Mouse (Mus musculus) erythroblast, embryonic 14.5 days (primary cell): Measurements from ENCODE around the gene Urb2. TPM values are rescaled to one million over a fixed set of nuclear protein-coding genes. Genes with fewer than 3 reads are reported as not detected.

Experiments used
- H3K27me3 ChIP-seq: 2 replicates; pipeline ENCODE4 v1.6.1; 2012; ENCODE audit warnings: inconsistent platforms; ENCODE audit not compliant: control insufficient read depth
- H3K36me3 ChIP-seq: 2 replicates; pipeline ENCODE4 v1.6.1; 2012; ENCODE audit warnings: mild to moderate bottlenecking, inconsistent platforms; ENCODE audit not compliant: control insufficient read depth
- H3K4me1 ChIP-seq: 2 replicates; pipeline ENCODE4 v1.6.1; 2012; ENCODE audit warnings: inconsistent platforms; ENCODE audit not compliant: control insufficient read depth
- H3K4me3 ChIP-seq: replicated peaks from 2 replicates; pipeline ENCODE3; 2012; ENCODE audit warnings: moderate library complexity, mild to moderate bottlenecking, inconsistent platforms
- H3K9me3 ChIP-seq: 2 replicates; pipeline ENCODE4 v1.6.1; 2012; ENCODE audit warnings: low read length, inconsistent platforms, mixed read lengths; ENCODE audit not compliant: control insufficient read depth
- GATA1 ChIP-seq: IDR thresholded peaks from 2 replicates; pipeline ENCODE4 v1.6.1; 2012; ENCODE audit warnings: low read length, inconsistent platforms, mixed read lengths
- TAL1 ChIP-seq: IDR thresholded peaks from 3 replicates; pipeline ENCODE4 v1.6.1; 2012; ENCODE audit warnings: low read length, inconsistent platforms, mixed read lengths
- polyA plus RNA-seq: library from polyadenylated mRNA; stranded (reverse); fragments of >175 nt; gene quantifications from 2 replicates; pipeline ENCODE4 v1.2.3, GENCODE M21; 2012

The Urb2 gene
- polyA plus RNA-seq, 1 experiment: 0.09 TPM

DNA sequence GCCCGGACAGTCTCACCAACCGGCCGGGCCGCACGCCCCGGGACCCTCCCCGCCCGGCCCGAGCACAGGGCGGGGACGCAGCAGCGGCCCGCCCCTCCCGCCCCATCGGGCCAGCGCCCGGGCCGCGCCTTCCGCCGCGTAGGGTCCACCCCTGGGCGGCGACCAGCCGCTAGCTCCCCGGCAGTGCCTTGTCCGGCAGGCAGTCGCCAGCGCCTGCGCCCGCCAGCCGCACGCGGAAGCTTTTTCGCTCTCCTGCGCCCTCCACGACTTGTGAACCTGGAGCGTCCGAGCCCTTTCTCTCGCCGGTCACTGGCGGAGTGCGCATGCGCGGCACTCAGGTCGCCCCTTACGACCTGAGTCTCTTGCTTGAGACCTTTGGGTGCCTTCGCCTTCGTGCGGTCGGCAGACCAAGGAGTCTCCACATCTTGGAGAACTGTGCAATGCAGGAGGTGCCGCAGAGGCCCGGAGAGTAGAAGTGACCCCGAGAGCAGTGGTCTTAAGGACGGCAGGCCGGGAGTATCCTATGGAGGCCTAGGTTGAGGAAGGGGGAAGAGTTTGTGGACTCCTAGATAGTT, 38.4 kb upstream of the Urb2 start, which contains the start of gene Abcb10:
Gene Abcb10 (minus strand): TSS at position 297 of the 575 bp plus-strand sequence.
- H3K4me3 ChIP-seq: peak within 1 kb of the TSS; percentile 74
- TF ChIP-seq GATA1 (no peak), TAL1 (no peak)
- H3K36me3 ChIP-seq: peaks cover 78% of the 10 kb centered on the region
- H3K9me3 ChIP-seq: no peaks in the 10 kb centered on the region
- no peaks in the 10 kb centered on the region for H3K27me3 ChIP-seq
- H3K4me1 ChIP-seq: peaks cover 63% of the 10 kb centered on the region

DNA sequence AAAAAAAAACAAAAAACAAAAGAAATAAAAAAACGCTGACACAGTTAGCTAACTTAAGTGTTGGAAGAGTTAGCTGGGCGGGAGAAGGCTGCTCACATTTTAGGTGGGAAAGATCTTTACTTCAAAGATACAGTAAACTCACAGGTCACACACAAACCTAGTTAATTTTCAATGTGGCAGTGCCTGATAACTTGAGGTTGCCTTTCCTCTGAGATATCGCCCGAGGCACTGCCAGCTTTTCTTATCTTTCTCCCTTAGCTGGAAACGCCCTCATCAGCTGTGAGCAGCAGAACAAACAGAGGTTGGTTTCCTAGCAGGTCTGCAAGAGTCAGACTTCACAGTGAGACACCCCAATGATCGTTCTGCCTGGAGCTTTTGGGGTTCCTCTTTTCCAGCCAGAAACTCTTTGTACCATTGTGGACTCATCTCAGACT, 32.7 kb upstream of the Urb2 start:
- Histone ChIP-seq H3K4me1 (peaks cover 91% of the 10 kb centered on the region), H3K4me3 (peak overlapping the region; percentile 63)

DNA sequence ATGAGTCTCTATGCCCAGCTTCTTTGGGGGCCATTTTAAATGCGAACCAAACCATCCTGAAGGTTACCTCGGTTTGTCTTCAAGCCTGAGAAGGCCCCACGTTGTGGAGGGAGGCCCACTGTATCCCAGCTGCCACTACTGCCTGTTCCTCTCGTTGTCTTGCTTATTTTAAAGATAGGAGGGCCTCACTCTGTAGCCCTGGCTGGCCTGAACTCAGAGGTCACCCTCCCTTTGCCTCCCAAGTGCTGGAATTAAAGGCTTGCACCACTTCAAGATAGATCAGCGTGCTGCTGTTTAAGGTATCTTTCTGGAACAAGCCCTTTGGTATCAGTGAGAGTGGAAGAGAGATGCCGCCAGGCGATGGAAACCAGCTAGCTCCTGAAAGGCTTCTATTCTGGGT, 32.2 kb upstream of the Urb2 start:
- H3K9me3 ChIP-seq: no peaks in the 10 kb centered on the region
- H3K4me3 ChIP-seq: peak overlapping the region; percentile 63
- peaks cover 91% of the 10 kb centered on the region for H3K4me1 ChIP-seq
- peaks cover 67% of the 10 kb centered on the region for H3K36me3 ChIP-seq
- TF ChIP-seq GATA1 (no peak), TAL1 (no peak)
- H3K27me3 ChIP-seq: no peaks in the 10 kb centered on the region

More for the DNA sequence above, 32.7 kb upstream of the Urb2 start:
- Histone ChIP-seq H3K9me3 (no peaks in the 10 kb centered on the region), H3K27me3 (no peaks in the 10 kb centered on the region), H3K36me3 (peaks cover 64% of the 10 kb centered on the region)
- TF ChIP-seq GATA1 (peak; percentile 100), TAL1 (peak; percentile 95)

DNA sequence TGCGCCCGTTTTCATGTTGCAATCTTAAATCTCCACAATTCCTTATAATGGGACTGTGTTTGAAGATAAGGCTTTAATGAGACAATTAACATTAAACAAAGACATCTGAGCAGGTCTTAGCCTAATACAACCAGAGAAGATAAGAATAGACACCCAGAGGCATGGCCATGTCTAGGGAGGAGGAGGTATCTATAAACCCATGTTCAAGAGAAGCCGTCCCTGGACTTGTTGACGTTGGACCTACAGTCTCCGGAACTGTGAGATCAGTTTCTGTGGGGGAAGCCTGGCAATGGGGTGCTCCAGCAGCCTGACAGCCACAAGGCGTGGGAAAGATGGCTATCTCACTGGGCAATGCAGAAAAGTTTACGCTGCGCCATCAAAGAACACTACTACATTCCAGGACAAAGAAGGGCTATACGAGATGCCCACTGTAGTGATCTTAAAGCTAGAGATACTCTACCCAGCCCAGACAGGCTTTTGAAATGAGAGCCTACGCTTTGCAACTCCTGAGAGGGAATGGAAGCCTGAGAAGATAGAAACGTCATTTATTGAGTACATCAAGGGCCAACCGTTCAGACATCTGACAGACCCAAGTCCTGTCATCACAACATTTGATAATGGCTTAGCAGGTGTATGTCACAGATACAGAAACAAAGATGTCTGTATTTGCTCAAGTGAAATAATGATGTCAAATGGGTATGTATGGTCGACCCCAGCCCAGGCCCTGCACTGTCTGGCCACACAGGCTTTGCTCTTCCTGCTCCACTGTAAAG, 30.8 kb upstream of the Urb2 start:
- Histone ChIP-seq H3K27me3 (no peaks in the 10 kb centered on the region), H3K4me1 (peaks cover 85% of the 10 kb centered on the region), H3K4me3 (peak overlapping the region; percentile 63), H3K36me3 (peaks cover 73% of the 10 kb centered on the region), H3K9me3 (no peaks in the 10 kb centered on the region)
- TF ChIP-seq GATA1 (peak; percentile 58), TAL1 (peak; percentile 70)

DNA sequence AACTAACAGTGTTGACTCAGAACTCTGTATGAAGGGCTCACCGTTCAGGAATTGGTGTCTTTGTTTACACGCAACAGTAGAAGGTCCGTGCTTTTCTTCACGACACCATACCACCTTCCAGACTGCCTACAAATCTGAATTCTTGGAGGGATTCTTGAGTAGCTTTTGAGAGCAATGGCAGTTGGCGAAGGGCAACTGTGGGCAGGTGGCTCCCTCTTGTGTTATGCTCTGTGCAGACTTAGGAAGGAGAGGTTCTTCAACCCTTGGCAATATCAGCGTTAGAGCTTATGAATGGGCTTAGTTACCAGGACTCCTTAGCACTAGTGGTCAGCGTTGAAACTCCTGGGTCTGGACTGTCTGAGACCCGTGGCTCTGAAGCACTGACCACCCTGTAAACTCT, 28.7 kb upstream of the Urb2 start:
- TF ChIP-seq TAL1 (no peak), GATA1 (no peak)
- no peaks in the 10 kb centered on the region for H3K9me3 ChIP-seq
- H3K4me1 ChIP-seq: peaks cover 63% of the 10 kb centered on the region

DNA sequence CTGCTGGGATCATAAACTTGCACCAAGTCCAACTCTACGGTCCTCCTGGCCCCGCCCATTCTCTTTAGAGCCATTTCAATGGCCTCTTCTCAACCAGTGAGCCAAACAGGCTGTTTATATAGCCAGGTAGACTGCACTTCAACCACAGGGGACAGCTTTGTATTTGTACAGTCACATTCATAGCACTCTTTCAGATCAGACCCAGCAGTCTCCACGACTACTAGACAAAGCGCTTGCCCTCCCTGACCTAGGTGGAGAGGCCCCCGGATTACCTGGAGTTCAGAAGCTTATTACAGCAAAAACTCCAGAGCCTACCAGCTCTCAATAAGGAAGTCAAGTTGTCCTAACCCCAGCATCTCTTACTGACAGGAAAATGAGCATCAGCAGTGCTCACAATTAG, 27.7 kb upstream of the Urb2 start:
- Histone ChIP-seq H3K27me3 (no peaks in the 10 kb centered on the region), H3K4me1 (peaks cover 57% of the 10 kb centered on the region), H3K4me3 (no peak overlapping the region), H3K36me3 (peaks cover 82% of the 10 kb centered on the region), H3K9me3 (no peaks in the 10 kb centered on the region)
- TF ChIP-seq GATA1 (no peak), TAL1 (no peak)

More for the DNA sequence above, 28.7 kb upstream of the Urb2 start:
- Histone ChIP-seq H3K36me3 (peaks cover 76% of the 10 kb centered on the region), H3K4me3 (no peak overlapping the region), H3K27me3 (no peaks in the 10 kb centered on the region)

DNA sequence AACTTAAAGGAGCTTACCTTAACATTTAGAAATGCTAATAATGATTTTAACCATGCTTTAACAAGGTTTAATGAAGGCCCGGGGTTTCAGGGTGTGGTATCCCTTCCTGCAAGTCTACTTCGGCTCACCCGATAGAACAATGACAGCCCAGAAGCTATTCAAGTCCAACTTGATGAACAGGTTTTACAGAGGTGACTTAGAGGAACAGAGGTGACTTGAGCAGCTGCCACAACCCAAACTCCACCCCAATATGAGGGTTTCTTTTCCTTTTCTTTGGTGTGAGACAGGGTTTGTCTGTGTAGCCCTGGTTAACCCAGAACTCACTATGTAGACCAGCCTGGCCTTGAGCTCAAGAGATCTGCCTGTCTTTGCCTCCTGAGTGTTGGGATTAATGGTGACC, 27.3 kb upstream of the Urb2 start:
- no peaks in the 10 kb centered on the region for H3K27me3 ChIP-seq
- peaks cover 53% of the 10 kb centered on the region for H3K4me1 ChIP-seq
- H3K36me3 ChIP-seq: peaks cover 86% of the 10 kb centered on the region
- no peak overlapping the region for H3K4me3 ChIP-seq
- TF ChIP-seq GATA1 (no peak), TAL1 (no peak)
- H3K9me3 ChIP-seq: no peaks in the 10 kb centered on the region

DNA sequence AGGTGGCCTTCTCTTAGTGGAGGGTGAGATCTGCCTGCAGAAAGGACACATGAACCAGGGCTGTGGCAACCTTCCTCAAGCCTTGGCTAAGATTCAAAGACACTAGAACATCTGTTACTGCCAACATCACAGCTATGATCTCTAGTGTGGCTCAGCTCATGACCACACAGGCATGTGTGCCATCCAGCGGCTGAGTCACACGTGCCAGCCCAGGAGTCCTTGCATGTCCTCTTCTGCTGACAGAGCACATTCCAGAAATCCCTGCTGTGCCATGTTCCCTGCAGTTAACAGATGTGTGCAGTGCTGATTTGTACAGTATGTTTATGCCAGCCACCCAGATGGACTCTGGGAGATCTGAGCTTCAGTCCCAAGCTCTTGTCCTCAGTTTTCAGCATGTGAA, 21.7 kb upstream of the Urb2 start:
- H3K4me3 ChIP-seq: no peak overlapping the region
- no peaks in the 10 kb centered on the region for H3K9me3 ChIP-seq
- H3K27me3 ChIP-seq: no peaks in the 10 kb centered on the region
- peaks cover 97% of the 10 kb centered on the region for H3K36me3 ChIP-seq
- TF ChIP-seq GATA1 (no peak), TAL1 (no peak)
- peaks cover 19% of the 10 kb centered on the region for H3K4me1 ChIP-seq

DNA sequence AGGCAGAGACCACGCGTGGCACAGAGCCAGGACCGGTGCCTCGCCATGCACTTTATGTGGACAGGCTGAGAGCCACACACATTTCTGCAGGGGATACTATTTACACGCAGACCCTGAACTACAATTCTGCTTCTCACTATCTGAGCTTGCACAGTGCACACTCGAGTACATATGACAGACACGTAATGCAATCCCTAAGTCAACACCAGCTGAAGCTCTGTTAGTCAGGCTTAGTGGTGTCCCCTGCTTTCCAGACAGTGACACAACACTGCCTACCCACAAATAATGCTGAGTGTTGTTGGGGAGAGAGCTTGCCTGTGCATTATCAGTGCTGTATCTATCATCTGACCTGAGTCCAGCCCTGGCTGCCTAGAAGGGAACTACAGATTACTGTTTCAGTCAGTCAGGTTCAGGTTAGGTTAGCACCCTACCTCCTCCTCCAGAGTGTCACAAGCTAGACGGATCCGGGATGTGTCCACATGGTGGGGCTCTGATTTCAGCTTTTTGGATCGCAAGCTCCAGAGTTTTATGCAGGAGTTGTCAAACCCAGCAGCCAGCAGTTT, 18.7 kb upstream of the Urb2 start:
- Histone ChIP-seq H3K27me3 (no peaks in the 10 kb centered on the region), H3K4me1 (peaks cover 16% of the 10 kb centered on the region), H3K4me3 (no peak overlapping the region), H3K9me3 (no peaks in the 10 kb centered on the region), H3K36me3 (peaks cover 99% of the 10 kb centered on the region)
- no peak for TF ChIP-seq TAL1
- TF ChIP-seq GATA1: no peak
